Mouse (Mus musculus): Measurements from ENCODE around the gene Rassf7. TPM values are rescaled to one million over a fixed set of nuclear protein-coding genes. Genes with fewer than 3 reads are reported as not detected.

The Rassf7 gene
- polyA plus RNA-seq, 1 experiment = 25.2 TPM

DNA sequence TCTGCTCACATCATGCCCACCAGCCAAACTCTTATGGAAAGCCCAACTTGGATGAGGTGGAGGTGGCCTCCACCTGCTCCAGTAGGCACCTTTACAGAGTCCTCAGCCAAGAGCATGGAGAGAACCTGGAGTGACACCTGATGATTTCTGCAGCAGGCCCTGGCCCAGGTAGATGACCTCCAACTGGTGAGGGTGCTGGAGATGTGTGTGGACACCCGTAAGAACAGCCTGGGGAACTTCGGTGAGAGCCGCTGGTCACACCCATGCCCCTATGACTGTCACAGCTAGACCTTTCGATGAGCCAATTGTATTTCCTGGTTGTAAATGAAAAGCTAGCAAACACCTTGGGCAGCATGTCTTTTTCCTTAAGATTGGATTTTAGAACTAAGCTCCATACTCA, 17.5 kb upstream of the Rassf7 start:
- H3K4me3 ChIP-seq (ENCODE audit: insufficient read depth, poor library complexity, severe bottlenecking) = no peak overlapping the region
- H3K79me3 ChIP-seq (ENCODE audit: low read depth) = peaks cover 1% of the 10 kb centered on the region
- H3K79me2 ChIP-seq (ENCODE audit: control insufficient read depth, insufficient read depth) = peaks cover 5% of the 10 kb centered on the region
- TF ChIP-seq FOSL1 (IDR thresholded peaks at IDR 0.05; ENCODE audit: insufficient read depth, low read length, poor library complexity, severe bottlenecking) = no peak
- TF ChIP-seq CEBPB (IDR thresholded peaks at IDR 0.05; ENCODE audit: low read depth) = no peak
- TF ChIP-seq USF1 (IDR thresholded peaks at IDR 0.05; ENCODE audit: low read depth) = no peak
- no peak for TF ChIP-seq MYOG (IDR thresholded peaks at IDR 0.05; ENCODE audit: control insufficient read depth, extremely low read depth, insufficient read length)
- no peak for TF ChIP-seq MYOD1 (IDR thresholded peaks at IDR 0.05; ENCODE audit: control insufficient read depth, insufficient read length, low read depth)
- TF ChIP-seq CTCF (IDR thresholded peaks at IDR 0.05; ENCODE audit: control insufficient read depth, insufficient read depth, insufficient read length) = no peak
- TF ChIP-seq MAX (IDR thresholded peaks at IDR 0.05) = no peak
- no peak overlapping the region for H3ac ChIP-seq (ENCODE audit: control insufficient read depth, insufficient read length, low read depth)
- H3K27me3 ChIP-seq (ENCODE audit: control insufficient read depth, insufficient read depth, insufficient read length) = peaks cover 11% of the 10 kb centered on the region
- H3K36me3 ChIP-seq (ENCODE audit: control insufficient read depth, insufficient read depth) = no peaks in the 10 kb centered on the region

DNA sequence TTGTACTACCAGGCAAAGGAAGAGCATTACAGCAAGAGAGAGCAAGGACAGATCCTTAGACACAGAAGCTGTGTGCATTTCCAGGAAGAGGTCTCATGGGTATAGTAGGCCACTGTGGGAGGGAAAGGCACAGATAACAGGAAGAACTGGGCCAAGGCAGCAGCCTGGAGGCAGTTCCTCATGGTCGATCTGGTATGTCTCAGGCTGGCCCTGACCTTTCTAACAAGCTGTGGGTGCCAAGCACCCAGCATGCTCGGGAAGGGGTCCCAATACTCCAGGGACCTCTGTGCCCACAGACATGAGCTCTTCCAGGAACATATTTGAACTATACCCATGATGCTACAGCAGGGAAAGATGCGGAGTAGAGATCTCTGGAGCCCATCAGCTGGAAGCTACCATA, 11.1 kb upstream of the Rassf7 start:
- Histone ChIP-seq H3K27me3 (ENCODE audit: control insufficient read depth, insufficient read depth, insufficient read length) (peaks cover 39% of the 10 kb centered on the region), H3K79me3 (ENCODE audit: low read depth) (no peaks in the 10 kb centered on the region), H3K79me2 (ENCODE audit: control insufficient read depth, insufficient read depth) (no peaks in the 10 kb centered on the region), H3ac (ENCODE audit: control insufficient read depth, insufficient read length, low read depth) (no peak overlapping the region), H3K4me3 (ENCODE audit: insufficient read depth, poor library complexity, severe bottlenecking) (no peak overlapping the region), H3K36me3 (ENCODE audit: control insufficient read depth, insufficient read depth) (no peaks in the 10 kb centered on the region)
- no peak for TF ChIP-seq USF1 (IDR thresholded peaks at IDR 0.05; ENCODE audit: low read depth)
- no peak for TF ChIP-seq CEBPB (IDR thresholded peaks at IDR 0.05; ENCODE audit: low read depth)
- TF ChIP-seq CTCF (IDR thresholded peaks at IDR 0.05; ENCODE audit: control insufficient read depth, insufficient read depth, insufficient read length) = no peak
- no peak for TF ChIP-seq MYOG (IDR thresholded peaks at IDR 0.05; ENCODE audit: control insufficient read depth, extremely low read depth, insufficient read length)
- TF ChIP-seq MAX (IDR thresholded peaks at IDR 0.05) = no peak
- TF ChIP-seq FOSL1 (IDR thresholded peaks at IDR 0.05; ENCODE audit: insufficient read depth, low read length, poor library complexity, severe bottlenecking) = no peak
- TF ChIP-seq MYOD1 (IDR thresholded peaks at IDR 0.05; ENCODE audit: control insufficient read depth, insufficient read length, low read depth) = no peak

DNA sequence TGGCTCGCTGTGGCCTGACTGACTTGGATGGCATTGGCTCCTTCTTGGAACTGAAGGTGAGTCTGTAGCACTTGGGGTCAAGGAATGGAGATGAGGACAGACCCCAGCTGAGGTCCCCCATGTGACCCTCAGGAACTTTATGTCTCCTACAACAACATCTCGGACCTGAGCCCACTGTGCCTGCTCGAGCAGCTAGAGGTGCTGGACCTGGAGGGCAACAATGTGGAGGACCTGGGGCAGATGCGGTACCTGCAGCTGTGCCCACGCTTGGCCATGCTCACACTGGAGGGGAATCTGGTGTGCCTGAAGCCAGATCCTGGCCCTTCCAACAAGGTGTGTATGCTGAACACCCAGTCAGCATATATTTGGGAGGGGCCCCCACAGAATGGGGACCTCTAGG, 10.2 kb upstream of the Rassf7 start:
- Histone ChIP-seq H3K27me3 (ENCODE audit: control insufficient read depth, insufficient read depth, insufficient read length) (peaks cover 40% of the 10 kb centered on the region), H3K36me3 (ENCODE audit: control insufficient read depth, insufficient read depth) (no peaks in the 10 kb centered on the region), H3ac (ENCODE audit: control insufficient read depth, insufficient read length, low read depth) (no peak overlapping the region), H3K4me3 (ENCODE audit: insufficient read depth, poor library complexity, severe bottlenecking) (no peak overlapping the region), H3K79me3 (ENCODE audit: low read depth) (no peaks in the 10 kb centered on the region), H3K79me2 (ENCODE audit: control insufficient read depth, insufficient read depth) (no peaks in the 10 kb centered on the region)
- TF ChIP-seq MYOG (IDR thresholded peaks at IDR 0.05; ENCODE audit: control insufficient read depth, extremely low read depth, insufficient read length) (no peak), USF1 (IDR thresholded peaks at IDR 0.05; ENCODE audit: low read depth) (no peak), CEBPB (IDR thresholded peaks at IDR 0.05; ENCODE audit: low read depth) (no peak), CTCF (IDR thresholded peaks at IDR 0.05; ENCODE audit: control insufficient read depth, insufficient read depth, insufficient read length) (no peak), MAX (IDR thresholded peaks at IDR 0.05) (no peak), FOSL1 (IDR thresholded peaks at IDR 0.05; ENCODE audit: insufficient read depth, low read length, poor library complexity, severe bottlenecking) (no peak), MYOD1 (IDR thresholded peaks at IDR 0.05; ENCODE audit: control insufficient read depth, insufficient read length, low read depth) (no peak)

DNA sequence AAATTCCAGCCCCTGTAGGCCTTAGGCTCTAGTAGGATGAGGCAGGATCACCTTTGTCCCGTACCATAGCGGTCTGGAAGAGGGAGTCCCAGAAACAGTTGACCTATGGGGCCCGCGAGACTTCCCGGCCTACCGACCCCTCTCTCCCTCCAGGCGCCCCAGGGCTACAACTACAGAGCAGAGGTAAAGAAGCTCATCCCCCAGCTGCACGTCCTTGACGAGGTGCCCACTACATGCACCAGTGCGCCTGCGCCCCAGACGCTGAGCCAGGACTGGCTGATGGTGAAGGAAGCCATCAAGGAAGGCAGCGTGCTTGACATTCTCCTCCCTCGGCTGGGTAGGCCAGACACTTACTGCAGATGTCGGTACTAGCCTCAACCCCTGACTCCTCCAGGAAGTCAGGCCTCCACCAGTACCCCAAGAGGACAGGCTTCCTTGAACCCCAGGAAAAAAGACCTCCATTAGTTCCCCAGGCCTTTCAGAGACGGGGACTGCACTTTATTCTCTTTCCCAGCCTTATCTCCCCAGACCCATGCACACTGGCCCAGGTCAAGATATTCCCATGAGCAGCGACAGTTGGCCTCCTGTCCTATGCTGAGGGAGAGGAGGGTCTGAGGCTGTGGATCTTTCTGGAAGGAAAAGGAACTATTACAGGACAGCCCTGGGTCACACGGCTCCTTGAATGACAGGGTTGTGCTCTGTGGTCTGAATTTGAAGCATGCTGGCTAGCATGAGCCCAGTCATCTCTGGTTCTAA, 9.3 kb upstream of the Rassf7 start:
- H3ac ChIP-seq (ENCODE audit: control insufficient read depth, insufficient read length, low read depth) = no peak overlapping the region
- H3K79me2 ChIP-seq (ENCODE audit: control insufficient read depth, insufficient read depth) = no peaks in the 10 kb centered on the region
- no peaks in the 10 kb centered on the region for H3K36me3 ChIP-seq (ENCODE audit: control insufficient read depth, insufficient read depth)
- no peaks in the 10 kb centered on the region for H3K79me3 ChIP-seq (ENCODE audit: low read depth)
- no peak overlapping the region for H3K4me3 ChIP-seq (ENCODE audit: insufficient read depth, poor library complexity, severe bottlenecking)
- H3K27me3 ChIP-seq (ENCODE audit: control insufficient read depth, insufficient read depth, insufficient read length) = peaks cover 44% of the 10 kb centered on the region
- no peak for TF ChIP-seq MYOD1 (IDR thresholded peaks at IDR 0.05; ENCODE audit: control insufficient read depth, insufficient read length, low read depth)
- no peak for TF ChIP-seq CTCF (IDR thresholded peaks at IDR 0.05; ENCODE audit: control insufficient read depth, insufficient read depth, insufficient read length)
- TF ChIP-seq CEBPB (IDR thresholded peaks at IDR 0.05; ENCODE audit: low read depth) = no peak
- TF ChIP-seq USF1 (IDR thresholded peaks at IDR 0.05; ENCODE audit: low read depth) = no peak
- no peak for TF ChIP-seq MYOG (IDR thresholded peaks at IDR 0.05; ENCODE audit: control insufficient read depth, extremely low read depth, insufficient read length)
- TF ChIP-seq MAX (IDR thresholded peaks at IDR 0.05) = no peak
- TF ChIP-seq FOSL1 (IDR thresholded peaks at IDR 0.05; ENCODE audit: insufficient read depth, low read length, poor library complexity, severe bottlenecking) = no peak

DNA sequence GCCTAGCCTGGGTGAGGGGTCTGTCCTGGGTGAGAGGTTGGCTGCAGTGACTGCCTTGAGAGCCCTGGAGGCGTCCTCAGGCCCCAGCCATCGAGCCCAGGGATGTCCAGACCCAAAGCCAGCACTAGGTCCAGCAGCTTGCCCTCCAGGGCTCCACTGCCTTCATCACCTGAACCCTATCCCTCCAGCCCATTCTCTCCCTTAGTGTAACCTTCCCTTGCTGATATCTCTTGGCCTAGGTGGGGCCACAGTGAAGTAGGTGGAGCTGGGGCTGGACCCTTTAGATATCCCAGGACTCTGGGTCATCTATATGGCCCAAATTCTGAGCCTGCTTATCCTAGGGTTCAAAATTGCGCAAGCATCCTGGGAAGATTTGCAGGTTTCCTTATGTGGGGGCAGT, 6.1 kb upstream of the Rassf7 start:
- Histone ChIP-seq H3K79me3 (ENCODE audit: low read depth) (no peaks in the 10 kb centered on the region), H3ac (ENCODE audit: control insufficient read depth, insufficient read length, low read depth) (no peak overlapping the region), H3K27me3 (ENCODE audit: control insufficient read depth, insufficient read depth, insufficient read length) (peaks cover 70% of the 10 kb centered on the region), H3K79me2 (ENCODE audit: control insufficient read depth, insufficient read depth) (no peaks in the 10 kb centered on the region), H3K36me3 (ENCODE audit: control insufficient read depth, insufficient read depth) (no peaks in the 10 kb centered on the region), H3K4me3 (ENCODE audit: insufficient read depth, poor library complexity, severe bottlenecking) (no peak overlapping the region)
- TF ChIP-seq MAX (IDR thresholded peaks at IDR 0.05) = no peak
- TF ChIP-seq CEBPB (IDR thresholded peaks at IDR 0.05; ENCODE audit: low read depth) = peak; percentile 14

DNA sequence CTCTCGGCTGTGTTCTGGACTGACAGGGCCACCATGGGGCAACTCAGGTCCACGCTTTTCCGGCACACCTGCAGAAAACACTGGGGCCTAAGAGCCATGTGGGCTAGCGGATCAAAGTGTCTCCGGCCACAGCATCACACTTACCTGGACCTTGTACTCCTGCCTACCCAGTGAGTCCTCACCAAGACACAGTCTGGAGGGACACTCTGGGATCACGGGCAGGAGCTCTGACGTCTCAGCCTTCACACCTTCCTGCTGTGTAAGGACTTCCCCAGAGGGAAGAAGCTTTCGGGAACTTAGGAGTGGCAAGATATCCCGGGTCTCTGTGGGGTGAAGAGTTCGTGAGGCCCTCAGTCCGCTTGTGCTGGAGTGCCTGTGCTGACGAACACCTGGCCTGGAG, 5.5 kb upstream of the Rassf7 start:
- Histone ChIP-seq H3ac (ENCODE audit: control insufficient read depth, insufficient read length, low read depth) (no peak overlapping the region), H3K79me2 (ENCODE audit: control insufficient read depth, insufficient read depth) (no peaks in the 10 kb centered on the region), H3K27me3 (ENCODE audit: control insufficient read depth, insufficient read depth, insufficient read length) (peaks cover 70% of the 10 kb centered on the region), H3K4me3 (ENCODE audit: insufficient read depth, poor library complexity, severe bottlenecking) (no peak overlapping the region), H3K79me3 (ENCODE audit: low read depth) (no peaks in the 10 kb centered on the region), H3K36me3 (ENCODE audit: control insufficient read depth, insufficient read depth) (no peaks in the 10 kb centered on the region)
- TF ChIP-seq MYOG (IDR thresholded peaks at IDR 0.05; ENCODE audit: control insufficient read depth, extremely low read depth, insufficient read length) (no peak), MAX (IDR thresholded peaks at IDR 0.05) (no peak), USF1 (IDR thresholded peaks at IDR 0.05; ENCODE audit: low read depth) (no peak), CTCF (IDR thresholded peaks at IDR 0.05; ENCODE audit: control insufficient read depth, insufficient read depth, insufficient read length) (no peak), CEBPB (IDR thresholded peaks at IDR 0.05; ENCODE audit: low read depth) (no peak), FOSL1 (IDR thresholded peaks at IDR 0.05; ENCODE audit: insufficient read depth, low read length, poor library complexity, severe bottlenecking) (no peak)
